Mouse (Mus musculus): Measurements from ENCODE around the gene Abl2. TPM values are rescaled to one million over a fixed set of nuclear protein-coding genes. Genes with fewer than 3 reads are reported as not detected.

The Abl2 gene
- total and polyA plus RNA-seq, 2 experiments from 2014 or later = 4.5 to 27.1 TPM

- ATAC-seq = no peak
- 90% methylated on average over 4 of the region's 4 CpGs for WGBS
- no peak overlapping the region for H3K4me2 ChIP-seq (ENCODE audit: low read depth, low read length)
Measured at GRCm38 (mm10) chr1:156533911-156534310, 24.7 kb upstream of the Abl2 start.

GRCm38 (mm10) chr1:156537031-156537430 is 21.6 kb upstream of the Abl2 start:
- H3K4me1 ChIP-seq (ENCODE audit: insufficient read depth, low read length) = no peaks in the 10 kb centered on the region
- no peak for TF ChIP-seq CTCF (IDR thresholded peaks at IDR 0.05; ENCODE audit: low read depth)
- H3K9me3 ChIP-seq (ENCODE audit: low read length) = no peaks in the 10 kb centered on the region
- DNase-seq (ENCODE audit: low spot score) (no peak), ATAC-seq (no peak)
- H3K4me2 ChIP-seq (ENCODE audit: low read depth, low read length) = no peak overlapping the region
- no peaks in the 10 kb centered on the region for H3K36me3 ChIP-seq (ENCODE audit: insufficient read depth, low read length)
- no peaks in the 10 kb centered on the region for H3K27me3 ChIP-seq (ENCODE audit: insufficient read depth, low read length)
- WGBS = 60% methylated on average over 2 of the region's 2 CpGs
- no peak overlapping the region for H3K9ac ChIP-seq (replicated peaks; ENCODE audit: low read length)
- no peak overlapping the region for H3K4me3 ChIP-seq (ENCODE audit: low read length)
- H3K27ac ChIP-seq = no peak overlapping the region

More at GRCm38 (mm10) chr1:156533911-156534310, 24.7 kb upstream of the Abl2 start:
- no peak for TF ChIP-seq CTCF (IDR thresholded peaks at IDR 0.05; ENCODE audit: low read depth)
- no peaks in the 10 kb centered on the region for H3K27me3 ChIP-seq (ENCODE audit: insufficient read depth, low read length)
- H3K27ac ChIP-seq = no peak overlapping the region
- no peak overlapping the region for H3K9ac ChIP-seq (replicated peaks; ENCODE audit: low read length)
- H3K4me3 ChIP-seq (ENCODE audit: low read length) = no peak overlapping the region
- DNase-seq (ENCODE audit: low spot score) = no peak
- no peaks in the 10 kb centered on the region for H3K4me1 ChIP-seq (ENCODE audit: insufficient read depth, low read length)
- no peaks in the 10 kb centered on the region for H3K36me3 ChIP-seq (ENCODE audit: insufficient read depth, low read length)
- no peaks in the 10 kb centered on the region for H3K9me3 ChIP-seq (ENCODE audit: low read length)

- no peaks in the 10 kb centered on the region for H3K9me3 ChIP-seq (ENCODE audit: low read length)
- H3K27me3 ChIP-seq (ENCODE audit: insufficient read depth, low read length) = no peaks in the 10 kb centered on the region
- no peak overlapping the region for H3K4me3 ChIP-seq (ENCODE audit: low read length)
- no peak overlapping the region for H3K4me2 ChIP-seq (ENCODE audit: low read depth, low read length)
- TF ChIP-seq CTCF (IDR thresholded peaks at IDR 0.05; ENCODE audit: low read depth) = no peak
- no peak overlapping the region for H3K9ac ChIP-seq (replicated peaks; ENCODE audit: low read length)
- H3K27ac ChIP-seq = no peak overlapping the region
- no peak for ATAC-seq
- no peaks in the 10 kb centered on the region for H3K36me3 ChIP-seq (ENCODE audit: insufficient read depth, low read length)
- no peaks in the 10 kb centered on the region for H3K4me1 ChIP-seq (ENCODE audit: insufficient read depth, low read length)
- DNase-seq (ENCODE audit: low spot score) = no peak
- 85% methylated on average over 6 of the region's 6 CpGs for WGBS
Measured at GRCm38 (mm10) chr1:156537701-156538100, 20.9 kb upstream of the Abl2 start.

- DNase-seq (ENCODE audit: low spot score) (peak; percentile 15), ATAC-seq (no peak)
- H3K9me3 ChIP-seq (ENCODE audit: low read length) = no peaks in the 10 kb centered on the region
- no peak overlapping the region for H3K4me2 ChIP-seq (ENCODE audit: low read depth, low read length)
- H3K4me1 ChIP-seq (ENCODE audit: insufficient read depth, low read length) = no peaks in the 10 kb centered on the region
- H3K27me3 ChIP-seq (ENCODE audit: insufficient read depth, low read length) = no peaks in the 10 kb centered on the region
- H3K36me3 ChIP-seq (ENCODE audit: insufficient read depth, low read length) = no peaks in the 10 kb centered on the region
- H3K27ac ChIP-seq = no peak overlapping the region
- WGBS = 86% methylated on average over 3 of the region's 3 CpGs
- peak; percentile 42 for TF ChIP-seq CTCF (IDR thresholded peaks at IDR 0.05; ENCODE audit: low read depth)
- H3K4me3 ChIP-seq (ENCODE audit: low read length) = no peak overlapping the region
- H3K9ac ChIP-seq (replicated peaks; ENCODE audit: low read length) = no peak overlapping the region
Measured at GRCm38 (mm10) chr1:156538382-156538781, 20.2 kb upstream of the Abl2 start.

GRCm38 (mm10) chr1:156539787-156540560 is 18.6 kb upstream of the Abl2 start:
- 33% methylated on average over 4 of the region's 4 CpGs for WGBS
- H3K9me3 ChIP-seq (ENCODE audit: low read length) = no peaks in the 10 kb centered on the region
- DNase-seq (ENCODE audit: low spot score) = peak; percentile 74
- H3K36me3 ChIP-seq (ENCODE audit: insufficient read depth, low read length) = no peaks in the 10 kb centered on the region
- no peaks in the 10 kb centered on the region for H3K27me3 ChIP-seq (ENCODE audit: insufficient read depth, low read length)
- H3K4me2 ChIP-seq (ENCODE audit: low read depth, low read length) = no peak overlapping the region
- H3K4me1 ChIP-seq (ENCODE audit: insufficient read depth, low read length) = no peaks in the 10 kb centered on the region
- no peak overlapping the region for H3K27ac ChIP-seq
- TF ChIP-seq CTCF (IDR thresholded peaks at IDR 0.05; ENCODE audit: low read depth) = peak; percentile 71
- H3K4me3 ChIP-seq (ENCODE audit: low read length) = no peak overlapping the region
- peak; percentile 71; the same call in 1 of the 2 replicates for ATAC-seq
- H3K9ac ChIP-seq (replicated peaks; ENCODE audit: low read length) = no peak overlapping the region

GRCm38 (mm10) chr1:156543999-156544398 is 14.6 kb upstream of the Abl2 start:
- H3K4me2 ChIP-seq (ENCODE audit: low read depth, low read length) = 0 out of 2 replicates have a peak overlapping the region, but pooled peaks have one; percentile 10
- DNase-seq (ENCODE audit: low spot score) (no peak), ATAC-seq (no peak)
- no peaks in the 10 kb centered on the region for H3K4me1 ChIP-seq (ENCODE audit: insufficient read depth, low read length)
- no peaks in the 10 kb centered on the region for H3K36me3 ChIP-seq (ENCODE audit: insufficient read depth, low read length)
- H3K27me3 ChIP-seq (ENCODE audit: insufficient read depth, low read length) = no peaks in the 10 kb centered on the region
- 47% methylated on average over 12 of the region's 12 CpGs for WGBS
- no peak overlapping the region for H3K27ac ChIP-seq
- H3K9ac ChIP-seq (replicated peaks; ENCODE audit: low read length) = no peak overlapping the region
- H3K4me3 ChIP-seq (ENCODE audit: low read length) = no peak overlapping the region
- no peaks in the 10 kb centered on the region for H3K9me3 ChIP-seq (ENCODE audit: low read length)
- TF ChIP-seq CTCF (IDR thresholded peaks at IDR 0.05; ENCODE audit: low read depth) = no peak

All from hindbrain, postnatal 0 days (tissue).